Mouse (Mus musculus): Measurements from ENCODE around the gene Larp1.

DNA sequence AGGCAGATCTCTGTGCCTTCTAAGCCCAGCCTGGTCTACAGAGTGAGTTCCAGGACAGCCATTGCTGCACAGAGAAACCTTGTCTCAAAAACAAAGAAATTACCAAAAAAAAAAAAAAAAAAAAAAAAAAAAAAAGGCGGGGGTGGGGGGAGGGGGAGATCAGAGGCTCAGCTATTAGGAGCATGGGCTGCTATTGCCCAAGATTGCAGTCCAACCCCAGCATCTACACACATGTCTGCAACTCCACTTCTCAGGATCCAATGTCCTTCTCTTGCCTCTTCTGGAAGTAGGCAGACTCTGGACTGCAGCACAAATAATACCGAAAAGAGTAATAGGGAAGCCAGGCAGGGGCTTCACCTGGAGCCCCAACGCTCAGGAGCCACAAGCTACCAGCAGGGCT lies 23.4 kb upstream of the Larp1 start:
- no peak for TF ChIP-seq POLR2A (IDR thresholded peaks at IDR 0.05; ENCODE audit: insufficient read depth, low read depth, low read length)
- no peak for TF ChIP-seq CTCF (IDR thresholded peaks at IDR 0.05; ENCODE audit: insufficient read depth, low read depth, low read length)
